Comparison of ENCODE assay signal across 30 mouse cellular contexts in the genomic region with DNA sequence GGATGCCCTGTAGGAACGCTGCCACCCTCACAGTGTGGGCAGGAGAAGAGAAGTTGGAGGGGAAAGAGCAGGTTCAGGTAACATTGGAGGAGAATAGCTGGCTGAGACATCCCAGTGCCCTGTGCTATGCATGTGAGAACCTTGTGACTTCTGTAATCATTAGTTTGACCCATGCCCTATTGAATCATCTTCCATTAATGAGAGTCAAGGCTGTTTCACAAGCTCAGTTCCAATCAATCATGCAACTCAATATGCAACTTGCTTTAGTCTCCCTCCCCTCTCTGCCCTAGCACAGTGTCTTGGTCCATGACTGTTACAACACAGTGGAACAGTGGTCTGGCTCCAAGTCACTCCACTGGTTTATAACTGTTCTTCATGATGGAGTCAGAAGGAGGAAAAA.
A peak's percentile ranks its signal among the peaks of the same experiment; 100 is the strongest.
DNase-seq lines count a peak whose midpoint lies in the region; ATAC-seq and TF ChIP-seq lines count a peak whose summit lies in the region.
"Had no signal": no experiment of that assay in that cellular context is flagged by ENCODE, and none has a peak within 500 bp of the region (broad histone marks: within the 10 kb centered on the region; RNA-seq: fewer than 3 reads in every experiment).

No protein-coding gene starts in this region.

- ATAC-seq in intestine, postnatal 0 days: peak; percentile 56; the same call in 1 of the 2 replicates
- ATAC-seq in intestine, embryonic 16.5 days: no peak; the same call in 1 of the 2 replicates
- peak; percentile 51; the same call in 1 of the 2 replicates for ATAC-seq in liver, embryonic 12.5 days
- ATAC-seq: forebrain, embryonic 16.5 days; midbrain, embryonic 16.5 days had no signal

- DNase-seq in adrenal gland, adult (ENCODE audit: inconsistent age in 2 of 2, low spot score in 1 of 2): peak; percentile 44 to 82
- DNase-seq in adrenal gland, adult 8-10 months: no peak
- DNase-seq in liver: no peak
- DNase-seq in lung, adult 18-20 months: no peak
- DNase-seq in ovary, postnatal 10 days (ENCODE audit: low spot score): no peak
- DNase-seq: cerebellum, adult 2 months; cerebellum, postnatal 14 days; gastrocnemius, adult 2 months; gastrocnemius, postnatal 36 days; heart, adult 2 months; heart, postnatal 10 days; kidney, postnatal 25 days; lung, postnatal 36 days; right cerebral cortex, adult 18-20 months; right cerebral cortex, postnatal 4 days; thymus, adult 18-20 months; thymus, postnatal 36 days had no signal

- TF ChIP-seq CTCF in intestine, postnatal 0 days (IDR thresholded peaks at IDR 0.05; ENCODE audit: low read depth): no peak

- H3K4me2 ChIP-seq in intestine, postnatal 0 days (replicated peaks; ENCODE audit: low read depth): no peak overlapping the region
- no peak overlapping the region for H3K4me2 ChIP-seq in intestine, embryonic 16.5 days (ENCODE audit: low read depth, low read length)
- H3K4me2 ChIP-seq in liver, embryonic 12.5 days: no peak overlapping the region
- H3K4me2 ChIP-seq: heart, embryonic 13.5 days; hindbrain, embryonic 14.5 days; kidney, embryonic 15.5 days; midbrain, embryonic 11.5 days had no signal

- no peak overlapping the region for H3K4me3 ChIP-seq in intestine, postnatal 0 days (ENCODE audit: low read depth, low read length)
- H3K4me3 ChIP-seq in intestine, embryonic 16.5 days (ENCODE audit: low read length): no peak overlapping the region
- no peak overlapping the region for H3K4me3 ChIP-seq in liver, embryonic 12.5 days
- H3K4me3 ChIP-seq: erythroblast, embryonic 14.5 days; gastrocnemius, adult 2 months; heart, adult 2 months; heart, embryonic 13.5 days; kidney, embryonic 15.5 days; layer of hippocampus, adult 2 months had no signal

- no peak overlapping the region for H3K9ac ChIP-seq in intestine, postnatal 0 days (ENCODE audit: low read depth, low read length)
- H3K9ac ChIP-seq in intestine, embryonic 16.5 days (ENCODE audit: low read depth, low read length): no peak overlapping the region
- no peak overlapping the region for H3K9ac ChIP-seq in liver, embryonic 12.5 days
- H3K9ac ChIP-seq: heart, embryonic 13.5 days; hindbrain, embryonic 14.5 days; kidney, embryonic 15.5 days had no signal

- WGBS in intestine, postnatal 0 days: 85% methylated on average over 1 of the region's 1 CpGs
- 76% methylated on average over 1 of the region's 1 CpGs for WGBS in intestine, embryonic 16.5 days
- 56% methylated on average over 1 of the region's 1 CpGs for WGBS in liver, embryonic 12.5 days (ENCODE audit: insufficient replicate concordance)

- H3K4me1 ChIP-seq in intestine, postnatal 0 days (replicated peaks; ENCODE audit: control insufficient read depth, insufficient read depth, low read length): no peaks in the 10 kb centered on the region
- no peaks in the 10 kb centered on the region for H3K4me1 ChIP-seq in intestine, embryonic 16.5 days (ENCODE audit: control insufficient read depth, insufficient read depth, low read length)
- H3K4me1 ChIP-seq in liver, embryonic 12.5 days: 0 out of 2 replicates have a peak, but pooled peaks cover 3% of the 10 kb centered on the region
- H3K4me1 ChIP-seq: heart, embryonic 13.5 days; kidney, embryonic 15.5 days had no signal

- H3K27me3 ChIP-seq in intestine, postnatal 0 days (replicated peaks; ENCODE audit: control insufficient read depth, insufficient read depth, low read length): no peaks in the 10 kb centered on the region
- no peaks in the 10 kb centered on the region for H3K27me3 ChIP-seq in intestine, embryonic 16.5 days (replicated peaks; ENCODE audit: control insufficient read depth, insufficient read depth, low read length)
- no peaks in the 10 kb centered on the region for H3K27me3 ChIP-seq in liver, embryonic 12.5 days (replicated peaks)
- H3K27me3 ChIP-seq: CH12.LX; heart, embryonic 13.5 days had no signal

- H3K27ac ChIP-seq in intestine, postnatal 0 days (ENCODE audit: low read depth, low read length): no peak overlapping the region
- no peak overlapping the region for H3K27ac ChIP-seq in intestine, embryonic 16.5 days (ENCODE audit: low read length)
- H3K27ac ChIP-seq in liver, embryonic 12.5 days: no peak overlapping the region
- H3K27ac ChIP-seq: gastrocnemius, adult 2 months; heart, adult 2 months; heart, embryonic 13.5 days; hindbrain, embryonic 14.5 days; kidney, embryonic 15.5 days; layer of hippocampus, adult 2 months; stomach, postnatal 0 days had no signal

- no peaks in the 10 kb centered on the region for H3K36me3 ChIP-seq in intestine, postnatal 0 days (ENCODE audit: control insufficient read depth, insufficient read depth)
- no peaks in the 10 kb centered on the region for H3K36me3 ChIP-seq in intestine, embryonic 16.5 days (ENCODE audit: control insufficient read depth, insufficient read depth, low read length)
- no peaks in the 10 kb centered on the region for H3K36me3 ChIP-seq in liver, embryonic 12.5 days
- H3K36me3 ChIP-seq: heart, embryonic 13.5 days; kidney, embryonic 15.5 days had no signal

- H3K9me3 ChIP-seq in intestine, postnatal 0 days (ENCODE audit: control insufficient read depth): no peaks in the 10 kb centered on the region
- no peaks in the 10 kb centered on the region for H3K9me3 ChIP-seq in intestine, embryonic 16.5 days (ENCODE audit: control insufficient read depth, low read length)
- H3K9me3 ChIP-seq in liver, embryonic 12.5 days (replicated peaks): no peaks in the 10 kb centered on the region
- H3K9me3 ChIP-seq: heart, embryonic 13.5 days; kidney, embryonic 15.5 days had no signal

Comparison
In these comparisons a context has a peak if more than half of its experiments do, and no peak if none do; other contexts are left out.
1. DNase-seq: peak in adrenal gland, adult (2 of 2); none in adrenal gland, adult 8-10 months (single experiment), liver (single experiment), lung, adult 18-20 months (0 of 2) and ovary, postnatal 10 days (single experiment).